Mouse (Mus musculus): ENCODE measurements around the gene Dync1i1. TPM values are rescaled to one million over a fixed set of nuclear protein-coding genes. Genes with fewer than 3 reads are reported as not detected.
A peak's percentile ranks its signal among the peaks of the same experiment; 100 is the strongest.

The Dync1i1 gene
- total RNA-seq, 1 experiment from 2014 or later, result 2.3 TPM

- DNase-seq, result no peak
Observed at GRCm38 (mm10) chr6:5969613-5970012, 244.2 kb downstream of the Dync1i1 start.

- no peak for DNase-seq
Observed at GRCm38 (mm10) chr6:5976241-5976640, 250.8 kb downstream of the Dync1i1 start.

DNA sequence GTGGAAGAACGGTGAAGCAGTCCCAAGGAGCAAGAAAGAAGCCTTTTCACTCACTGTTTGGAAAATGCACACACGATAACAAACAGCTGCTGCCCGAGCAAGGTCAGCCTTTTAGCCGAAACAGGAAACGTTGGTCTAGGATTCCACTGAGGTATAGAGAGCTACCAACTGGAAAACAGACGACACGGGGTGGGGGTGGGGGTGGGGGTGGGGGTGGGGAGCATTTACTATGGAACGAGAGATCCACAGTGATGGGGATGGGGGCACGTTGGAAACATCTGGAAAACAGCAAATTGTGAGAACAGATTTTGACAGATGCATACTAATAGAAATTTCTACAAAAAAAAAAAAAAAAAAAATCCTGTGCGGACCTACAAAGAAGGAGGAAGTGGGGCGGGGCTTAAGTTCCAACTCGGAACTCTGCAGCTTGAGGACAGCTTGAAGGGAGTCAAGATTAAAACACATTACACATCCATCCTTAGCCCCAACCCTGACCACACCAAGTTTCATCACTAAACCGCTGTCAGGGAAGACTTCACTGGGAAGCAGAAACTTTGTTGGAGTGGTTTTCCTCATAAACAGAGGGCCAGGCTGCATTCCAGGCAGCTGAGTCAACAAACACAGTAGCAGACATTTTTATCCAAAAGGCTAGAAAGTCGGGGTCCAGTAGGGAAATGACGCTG lies 251.9 kb downstream of the Dync1i1 start:
- no peak for DNase-seq

- DNase-seq, result no peak
Observed at GRCm38 (mm10) chr6:5991243-5991642, 265.8 kb downstream of the Dync1i1 start.

DNA sequence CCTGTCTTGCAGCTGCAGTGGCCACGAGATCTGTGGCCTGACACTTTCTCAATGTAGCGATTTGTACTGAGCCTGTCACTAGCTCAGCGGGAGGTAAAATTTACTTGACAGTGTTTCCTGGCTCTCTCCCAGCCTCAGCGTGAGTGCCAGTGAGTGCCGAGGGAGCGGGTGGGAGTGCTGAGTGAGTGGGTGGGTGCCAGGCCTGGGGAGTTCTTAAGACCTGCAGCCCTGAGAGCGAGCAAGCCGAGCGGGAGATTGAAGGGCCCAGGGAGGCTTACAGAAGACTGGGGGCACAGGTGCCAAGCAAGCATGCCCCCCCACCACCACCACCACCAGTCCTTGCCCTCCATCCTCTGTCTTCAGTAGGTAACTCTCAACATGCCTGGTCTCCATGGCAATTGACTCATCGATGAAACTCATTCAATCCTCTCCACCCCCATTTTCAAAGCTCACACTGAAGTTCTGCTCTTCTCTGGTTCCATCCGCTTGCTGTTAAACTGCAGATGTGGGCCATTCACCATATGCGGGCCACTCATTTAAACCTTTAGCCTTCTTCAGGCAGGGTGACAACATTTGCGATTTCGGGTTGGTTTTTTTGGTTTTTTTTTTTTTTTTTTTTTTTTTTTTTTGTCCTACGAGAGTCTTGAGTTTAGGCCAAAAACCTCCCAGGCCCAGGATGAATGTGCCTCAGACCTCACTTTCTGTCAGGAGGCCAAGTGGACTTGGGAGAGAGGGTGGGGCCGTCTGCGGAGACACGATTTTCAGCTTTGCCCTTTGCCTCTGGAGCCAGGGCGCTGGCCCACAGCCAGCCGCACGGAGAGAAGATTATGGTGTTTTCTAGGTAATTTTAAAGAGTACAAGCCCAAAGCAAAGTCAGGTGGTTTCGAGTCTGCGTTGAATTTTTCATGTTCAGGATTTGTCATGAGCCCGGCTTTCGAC lies 266.6 kb downstream of the Dync1i1 start:
- peak; percentile 75 for DNase-seq

DNA sequence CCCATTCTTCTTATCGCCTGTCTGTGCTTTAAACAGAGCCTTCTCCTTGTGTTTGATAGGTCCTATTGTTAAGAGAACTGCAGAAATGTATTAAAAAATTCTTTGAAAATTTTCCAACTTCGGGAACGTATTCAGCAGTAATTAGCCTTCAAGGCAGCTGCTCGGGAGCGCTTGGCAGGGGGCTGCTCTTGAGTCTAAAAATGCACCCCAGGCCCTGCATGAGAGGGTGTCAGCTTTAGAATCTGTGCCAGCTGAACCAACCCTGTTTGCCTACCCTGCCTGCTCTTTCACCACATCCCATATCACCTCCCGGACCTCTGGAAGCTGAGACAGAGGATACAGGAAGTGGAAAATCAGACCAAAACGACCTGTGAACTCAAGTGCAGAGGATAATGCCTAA lies 267.6 kb downstream of the Dync1i1 start:
- DNase-seq, result no peak

DNA sequence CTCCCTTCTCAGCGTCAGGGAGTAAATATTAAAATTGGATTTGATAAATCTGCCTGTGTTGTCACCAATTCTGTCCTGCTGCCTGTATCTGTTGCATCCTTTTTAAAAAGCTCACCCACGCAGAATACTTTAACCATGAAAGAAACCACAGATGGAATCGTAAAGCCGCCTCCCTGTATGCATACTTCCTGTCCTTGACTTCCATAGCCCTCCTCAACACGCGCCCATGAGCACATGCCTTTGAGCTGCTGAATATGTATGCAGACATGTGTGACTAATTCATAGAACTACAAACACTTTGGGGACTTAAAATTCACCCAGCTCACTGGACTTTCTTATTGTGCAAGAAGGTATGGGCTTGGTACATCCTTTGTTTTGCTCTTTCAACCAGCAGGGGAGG lies 272.1 kb downstream of the Dync1i1 start:
- no peak for DNase-seq

- DNase-seq, result no peak
Observed at GRCm38 (mm10) chr6:6002061-6002460, 276.6 kb downstream of the Dync1i1 start.

GRCm38 (mm10) chr6:6004756-6005485 lies 279.5 kb downstream of the Dync1i1 start:
- no peak for DNase-seq

- peak; percentile 80 for DNase-seq
Observed at GRCm38 (mm10) chr6:6005762-6006431, 280.5 kb downstream of the Dync1i1 start.

GRCm38 (mm10) chr6:6011364-6011763 lies 285.9 kb downstream of the Dync1i1 start:
- no peak for DNase-seq

- no peak for DNase-seq
Observed at GRCm38 (mm10) chr6:6015616-6016015, 290.2 kb downstream of the Dync1i1 start.

GRCm38 (mm10) chr6:6016931-6017330 lies 291.5 kb downstream of the Dync1i1 start:
- DNase-seq, result no peak

DNA sequence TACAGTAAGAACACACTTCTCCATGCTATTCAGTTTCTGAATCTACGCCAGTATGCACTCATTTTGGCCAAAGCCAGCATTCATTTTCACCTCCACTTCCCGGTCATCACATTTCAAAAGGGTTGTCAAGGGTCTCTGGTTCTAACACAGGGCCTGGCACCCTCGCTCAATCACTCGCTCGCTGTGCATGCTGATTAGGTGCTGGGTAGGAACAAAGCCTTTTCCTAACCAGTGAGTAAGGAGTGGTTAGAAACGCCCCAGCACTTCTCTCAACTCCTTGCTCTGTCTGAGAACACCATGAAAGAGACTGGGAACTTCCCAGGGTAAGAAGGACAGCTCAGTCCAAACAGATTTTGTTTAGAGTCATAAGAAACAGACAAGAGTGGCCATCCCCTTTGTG lies 298.5 kb downstream of the Dync1i1 start:
- no peak for DNase-seq

DNA sequence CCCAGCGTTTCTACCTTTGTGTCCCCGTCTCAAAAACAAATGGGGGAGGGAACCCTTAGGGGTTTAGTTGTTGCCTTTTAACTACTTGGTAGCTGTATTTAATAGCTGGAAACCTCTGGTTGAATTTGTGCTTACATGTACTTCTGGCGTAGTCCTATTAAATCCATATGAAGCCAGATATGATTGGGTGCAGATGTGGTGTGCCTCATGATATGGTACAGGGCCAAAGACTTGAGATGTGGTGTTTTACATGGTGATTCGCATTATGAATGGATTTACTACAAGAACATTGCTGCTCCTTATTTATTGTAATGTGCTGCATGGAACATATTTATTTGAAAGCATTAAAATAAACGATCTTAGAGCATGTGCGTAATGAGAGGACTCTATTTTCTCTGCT lies 302.2 kb downstream of the Dync1i1 start:
- no peak for DNase-seq

GRCm38 (mm10) chr6:6038773-6039550 lies 313.5 kb downstream of the Dync1i1 start:
- no peak for DNase-seq

- no peak for DNase-seq
Observed at GRCm38 (mm10) chr6:6046729-6047424, 321.4 kb downstream of the Dync1i1 start.

- DNase-seq, result no peak
Observed at GRCm38 (mm10) chr6:6052696-6053095, 327.3 kb downstream of the Dync1i1 start.

GRCm38 (mm10) chr6:6053946-6054345 lies 328.5 kb downstream of the Dync1i1 start:
- no peak for DNase-seq

DNA sequence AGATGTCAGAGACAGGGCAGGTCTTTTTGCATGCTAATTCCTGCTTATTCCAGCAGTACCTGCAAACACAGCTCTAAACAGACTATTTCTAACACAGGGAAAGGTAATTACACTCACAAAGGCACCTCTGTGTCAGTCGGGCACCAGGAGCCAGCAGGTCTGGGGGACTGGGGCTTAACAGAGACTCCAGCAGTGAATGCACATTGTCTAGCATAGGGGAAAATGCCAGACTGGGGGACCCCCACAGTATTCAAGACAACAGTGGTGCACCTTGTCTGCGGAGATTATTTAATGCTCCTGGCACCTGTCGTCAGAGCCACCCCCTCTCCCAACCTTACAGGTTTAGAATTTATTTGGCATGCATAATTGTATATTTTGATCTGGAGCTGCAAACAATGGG lies 333.1 kb downstream of the Dync1i1 start:
- no peak for DNase-seq

- no peak for DNase-seq
Observed at GRCm38 (mm10) chr6:6067201-6067600, 341.8 kb downstream of the Dync1i1 start.
